Mouse (Mus musculus) frontal cortex, postnatal 14 days (tissue): ENCODE measurements around the gene Tmem198b.
"Not testable (repeated sequence)": the region's sequence is repeated elsewhere in the genome, so short reads cannot be mapped to it uniquely, and the experiment has no call there.

Experiments used
- DNase-seq, 2 experiments: peaks; one replicate each; pipeline ENCODE4 v3.0.0; 2022; ENCODE audit warnings: low spot score in 2 of 2

Tmem198b gene

DNA sequence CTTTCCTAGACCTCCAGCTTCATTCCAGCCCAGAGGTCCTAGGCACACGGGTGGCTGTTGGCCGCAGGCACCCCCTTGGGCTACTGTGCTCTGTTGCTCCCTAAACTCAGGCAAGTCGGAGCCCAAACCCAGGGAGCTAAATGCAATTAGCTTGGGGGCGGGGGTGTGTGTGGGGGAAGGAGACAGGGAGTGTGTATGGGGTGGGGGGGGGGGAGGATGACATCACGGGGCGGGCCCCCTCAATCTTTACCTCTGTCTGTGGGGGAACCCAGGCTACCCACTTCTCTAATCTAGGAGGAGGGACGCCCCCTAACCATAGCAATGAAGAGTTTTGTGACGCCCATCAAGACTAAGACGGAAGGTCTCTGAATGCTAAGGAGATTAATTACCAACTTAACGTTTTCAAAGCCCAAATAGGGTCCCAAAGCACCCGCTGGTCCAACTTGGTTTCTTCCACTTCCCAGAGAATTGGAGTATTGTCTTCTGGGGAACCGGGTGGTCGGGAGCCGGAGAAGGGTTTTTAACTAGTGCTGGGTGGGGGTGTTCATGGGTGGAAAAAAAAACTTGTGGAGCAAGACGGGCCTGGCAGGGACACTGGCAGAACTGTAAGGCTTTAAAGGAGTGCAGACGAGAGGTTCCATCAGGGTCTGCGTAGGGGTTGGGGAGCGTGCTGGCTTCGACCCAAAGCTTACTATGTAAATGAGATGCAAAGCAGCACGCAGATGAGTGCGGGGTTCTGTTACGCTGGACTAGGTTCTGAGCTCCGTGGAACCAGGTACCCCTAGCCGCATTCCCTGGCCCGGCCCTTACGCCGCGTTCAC, at the start of gene Tmem198b:
Tmem198b (minus strand) TSS at position 100 of the 821 bp plus-strand sequence.
- DNase-seq, result peak; percentile 64 to 70

DNA sequence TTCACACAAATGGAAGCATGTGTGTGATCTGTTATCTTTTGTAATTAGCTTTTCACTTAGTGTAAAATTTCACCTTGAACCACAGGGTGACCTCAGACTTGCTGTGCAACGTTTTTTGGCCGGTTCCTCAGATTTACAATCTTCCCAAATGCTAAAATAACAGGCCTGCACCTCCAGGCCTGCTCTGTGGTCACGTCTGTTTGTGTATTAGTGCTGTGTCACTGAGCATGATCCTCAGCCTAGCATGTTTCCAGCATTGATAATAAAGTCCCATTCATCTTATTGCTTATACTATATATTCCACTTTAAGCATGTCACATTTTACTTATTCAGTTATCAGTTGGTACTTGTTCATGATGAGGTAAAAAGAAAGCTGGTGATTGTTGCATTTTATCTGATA, 46.2 kb upstream of the Tmem198b start:
- no peak for DNase-seq

DNA sequence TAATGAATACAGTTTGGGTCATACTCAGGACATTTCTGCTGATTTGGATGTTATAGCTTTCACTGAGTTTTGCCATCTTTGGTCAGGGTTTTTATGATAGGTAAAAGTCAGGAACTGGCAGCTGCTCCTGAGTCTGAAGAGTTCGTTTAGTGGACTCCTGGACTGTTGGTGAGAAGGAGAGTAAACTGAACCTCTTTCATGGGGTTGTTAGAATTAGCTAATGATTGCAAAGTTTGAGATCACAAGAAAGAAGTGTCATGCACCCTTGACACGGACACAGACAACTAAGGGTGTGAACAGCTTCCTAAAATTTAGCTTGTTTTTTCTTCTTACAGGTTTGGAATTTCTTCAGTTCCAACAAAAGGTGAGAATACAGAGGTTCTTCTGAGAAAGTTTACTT, 44.3 kb upstream of the Tmem198b start:
- DNase-seq, result no peak

DNA sequence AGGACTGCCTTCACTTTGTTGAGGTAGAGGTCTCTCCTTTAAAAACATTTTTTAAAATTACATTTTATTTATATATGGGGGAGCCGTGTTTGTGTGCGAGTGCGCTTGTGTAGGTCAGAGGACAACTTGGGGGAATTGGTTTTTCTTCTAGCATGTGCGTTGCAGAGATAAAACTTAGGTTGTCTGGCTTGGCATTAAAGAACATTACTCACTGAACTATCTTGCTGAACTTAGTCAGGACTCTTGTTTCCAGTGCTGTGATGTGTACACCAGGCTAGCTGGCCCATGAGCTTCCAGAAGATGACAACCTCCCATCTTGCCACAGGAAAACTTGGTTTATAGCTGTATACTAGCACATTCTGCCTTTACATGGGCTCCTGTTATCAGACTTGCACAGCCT, 42.5 kb upstream of the Tmem198b start:
- DNase-seq, result no peak

- DNase-seq, result no peak
Observed at GRCm38 (mm10) chr10:128845516-128845915, 41.3 kb upstream of the Tmem198b start.

GRCm38 (mm10) chr10:128843260-128843659, 39.1 kb upstream of the Tmem198b start:
- no peak for DNase-seq

GRCm38 (mm10) chr10:128840612-128841011, 36.4 kb upstream of the Tmem198b start:
- DNase-seq, result no peak

DNA sequence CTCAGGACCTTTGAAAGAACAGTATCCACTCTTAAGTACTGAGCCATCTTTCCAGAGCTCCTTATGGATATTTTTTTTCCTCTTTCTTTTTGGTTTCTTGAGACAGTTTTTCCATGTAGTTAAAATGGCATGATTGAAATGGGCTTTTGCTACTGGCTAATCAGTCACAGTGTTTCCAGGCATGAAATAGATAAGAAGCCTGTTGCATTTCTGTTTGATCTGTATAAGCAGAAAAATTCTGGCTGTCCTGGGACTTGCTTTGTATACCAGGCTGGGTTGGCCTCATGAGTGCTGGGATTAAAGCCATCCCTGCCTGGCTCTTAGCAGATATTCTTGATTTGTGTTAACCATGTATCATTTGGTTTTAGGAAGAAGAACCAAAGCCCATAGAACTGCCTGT, 35.3 kb upstream of the Tmem198b start:
- DNase-seq, result no peak

GRCm38 (mm10) chr10:128837400-128837799, 33.2 kb upstream of the Tmem198b start:
- no peak for DNase-seq

- DNase-seq, result no peak
Observed at GRCm38 (mm10) chr10:128823821-128824220, 19.7 kb upstream of the Tmem198b start.

GRCm38 (mm10) chr10:128823087-128823486, 18.9 kb upstream of the Tmem198b start:
- DNase-seq, result not testable (repeated sequence)

DNA sequence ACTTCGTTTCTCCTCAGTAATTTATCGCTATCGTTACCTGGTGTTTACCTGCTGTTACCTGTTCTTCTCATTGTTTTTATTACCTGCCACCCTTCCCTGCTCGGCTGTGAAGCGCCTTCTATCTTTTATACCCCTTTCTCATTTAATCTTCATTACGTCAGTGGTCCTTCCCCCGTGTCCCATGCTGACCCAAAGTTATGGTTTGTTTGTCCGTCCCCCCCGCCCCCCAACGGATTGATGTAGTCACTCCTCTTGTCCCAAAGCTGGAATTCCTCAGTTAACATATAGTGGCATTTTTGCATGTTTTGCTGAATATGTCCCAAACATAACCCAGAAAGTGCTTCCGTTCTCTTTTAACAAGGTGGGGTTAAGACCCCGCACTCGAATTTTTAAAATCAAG, 18.0 kb upstream of the Tmem198b start:
- DNase-seq, result no peak

DNA sequence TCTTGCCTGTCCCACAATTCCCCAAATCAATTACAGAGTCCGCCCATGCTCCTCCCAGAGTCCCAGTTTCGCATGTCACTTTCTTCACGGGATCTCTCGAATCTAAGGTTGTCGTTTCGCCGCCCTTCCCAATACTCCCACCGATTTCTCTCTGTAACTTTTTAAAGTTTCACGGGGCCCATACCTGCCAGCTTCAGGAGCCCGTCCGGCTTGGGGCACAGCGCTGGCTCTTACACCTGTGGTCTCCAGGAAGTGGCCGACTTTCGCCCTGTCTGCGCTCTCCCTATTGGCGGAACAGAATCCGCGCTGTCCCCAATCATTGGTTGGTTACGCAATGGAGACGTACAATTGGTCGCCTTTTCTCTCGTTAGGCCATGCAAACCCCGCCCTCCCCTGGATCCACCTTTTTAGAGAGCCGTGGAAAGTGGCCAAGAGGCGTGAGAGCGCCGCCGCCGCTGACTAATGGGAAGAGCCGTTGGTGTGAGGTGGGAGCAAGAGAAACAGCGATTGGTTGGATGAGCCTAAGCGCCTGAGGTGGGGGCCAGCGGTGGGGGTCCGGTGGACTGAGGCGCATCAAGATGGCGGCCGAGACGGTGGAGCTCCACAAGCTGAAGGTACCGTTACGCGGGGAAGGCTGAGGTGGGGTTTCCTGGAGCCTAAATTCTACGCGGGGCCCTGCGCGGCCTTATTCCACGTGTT, 17.3 kb upstream of the Tmem198b start, which contains the start of gene Ormdl2:
Ormdl2 (minus strand) TSS at position 288 of the 699 bp plus-strand sequence.
- peak; percentile 98 to 99 for DNase-seq

DNA sequence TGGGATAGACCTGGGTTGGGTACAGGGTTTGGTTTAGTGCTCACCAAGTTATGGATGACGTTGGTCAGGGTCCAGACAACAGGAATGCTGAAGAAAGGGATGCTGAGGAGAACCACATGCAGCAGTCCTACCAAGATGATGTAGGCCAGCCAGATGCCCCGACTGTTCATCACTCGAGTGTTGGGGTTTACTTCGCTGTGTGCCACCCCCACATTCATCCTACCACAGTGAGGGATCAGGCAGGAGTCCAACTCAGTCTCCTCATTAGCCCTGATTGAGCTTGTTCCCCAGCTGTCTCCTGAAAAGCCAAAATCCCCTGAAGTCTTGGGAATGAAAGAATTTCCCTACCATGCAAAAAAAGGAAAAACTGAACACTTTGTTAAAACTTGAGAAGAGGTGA, 16.0 kb upstream of the Tmem198b start:
- DNase-seq, result no peak

DNA sequence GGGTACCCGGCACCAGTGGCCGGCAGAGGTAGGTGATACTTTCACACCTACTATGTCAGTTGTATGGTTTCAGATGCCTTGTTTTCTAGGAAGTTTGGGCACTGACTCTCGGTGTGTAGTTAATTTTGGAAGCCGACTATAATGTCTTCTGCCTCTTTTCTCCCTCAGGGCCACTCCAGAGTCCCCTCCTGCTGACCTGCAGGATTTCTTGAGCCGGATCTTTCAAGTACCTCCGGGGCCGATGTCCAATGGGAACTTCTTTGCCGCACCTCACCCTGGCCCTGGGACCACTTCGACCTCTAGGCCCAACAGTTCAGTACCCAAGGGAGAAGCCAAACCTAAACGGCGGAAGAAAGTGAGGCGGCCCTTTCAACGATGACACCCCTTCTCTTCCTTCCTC, 12.9 kb upstream of the Tmem198b start, which contains the start of gene Sarnp:
Sarnp (plus strand) TSS at position 301 of the 400 bp plus-strand sequence.
- DNase-seq, result no peak

GRCm38 (mm10) chr10:128807018-128807417, 2.8 kb upstream of the Tmem198b start:
- DNase-seq, result no peak

- DNase-seq, result no peak
Observed at GRCm38 (mm10) chr10:128806086-128806485, 1.9 kb upstream of the Tmem198b start.

- peak; percentile 88 to 91 for DNase-seq
Observed at GRCm38 (mm10) chr10:128805092-128806000, 1.2 kb upstream of the Tmem198b start.

DNA sequence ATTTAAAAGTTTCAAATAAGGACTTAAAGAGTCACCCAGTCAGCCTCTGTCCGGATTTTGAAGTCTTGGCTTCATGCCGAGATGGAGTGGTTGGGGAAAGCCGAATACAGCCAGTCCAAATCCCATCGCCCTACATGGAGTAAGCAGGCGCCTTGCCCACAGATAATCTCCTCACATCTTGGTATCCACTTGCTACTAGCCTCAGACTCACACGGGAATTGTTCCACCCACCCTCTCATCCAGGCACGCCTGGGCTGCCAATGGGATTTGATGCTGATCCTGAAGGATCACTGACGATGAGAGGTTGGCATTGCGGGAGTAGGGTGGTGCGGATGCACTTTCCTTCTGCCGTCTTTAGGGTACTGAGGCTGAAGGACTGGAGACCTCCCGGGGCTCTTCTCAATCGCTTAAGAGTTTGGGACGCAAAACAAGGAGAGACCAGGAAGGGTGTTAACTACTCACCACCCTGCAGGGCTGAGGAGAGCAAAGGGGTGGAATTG, 349 bp downstream of the Tmem198b start, which contains the start of gene Dnajc14:
Dnajc14 (plus strand) TSS at position 292 of the 500 bp plus-strand sequence.
- DNase-seq, result peak; percentile 62 to 77

DNA sequence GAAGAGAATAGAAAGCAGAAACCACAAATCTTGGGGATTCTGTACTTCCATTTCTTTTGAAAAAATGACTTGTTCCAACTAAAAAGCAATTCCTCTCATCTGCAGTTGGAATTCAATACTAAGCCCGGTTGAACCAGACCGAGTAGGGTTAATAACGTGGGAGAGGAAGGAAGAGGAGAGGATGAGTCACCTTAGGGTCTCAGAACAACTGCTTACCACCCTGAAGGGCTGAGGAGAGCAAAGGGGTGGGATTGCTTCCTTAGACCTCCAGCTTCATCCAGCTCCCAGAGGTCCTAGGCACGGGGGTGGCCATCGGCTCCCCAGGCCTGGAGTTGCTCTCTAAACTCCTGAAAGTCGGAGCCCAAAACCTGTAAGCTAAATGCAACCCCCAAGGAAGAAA, 809 bp downstream of the Tmem198b start:
- no peak for DNase-seq

DNA sequence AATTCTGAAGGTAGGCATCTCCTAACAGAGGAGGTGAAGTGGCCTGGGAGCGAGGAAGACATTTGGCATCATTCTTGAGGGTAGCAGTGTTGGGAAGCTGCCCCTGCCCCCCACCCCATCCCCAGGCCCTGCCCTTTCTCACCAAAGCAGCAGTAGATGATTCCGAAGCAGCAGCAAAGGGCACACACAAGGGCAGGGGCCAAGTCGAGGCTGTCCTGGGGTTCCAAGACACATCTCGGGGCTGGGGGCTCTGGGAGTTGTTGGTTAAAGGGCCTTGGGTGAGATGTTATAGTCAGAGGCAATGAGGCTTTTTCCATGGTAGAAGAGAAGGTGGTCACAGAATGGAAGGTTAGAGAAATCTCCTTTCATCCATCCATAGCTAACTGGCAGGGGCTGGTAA, 1.2 kb downstream of the Tmem198b start:
- DNase-seq, result no peak
